Mouse (Mus musculus) stomach, adult 2 months (tissue): Measurements from ENCODE around the gene Nkx6-2. TPM values are rescaled to one million over a fixed set of nuclear protein-coding genes. Genes with fewer than 3 reads are reported as not detected.

Experiments
- polyA plus RNA-seq: library from polyadenylated mRNA; depleted of rRNA; stranded (reverse); fragments of >200 nt; gene quantifications from 2 replicates; pipeline ENCODE4 v1.2.3, GENCODE M21; 2012; rRNA removed

Gene Nkx6-2
- 22.2 and 49.6 TPM in 2 replicates for polyA plus RNA-seq

DNA sequence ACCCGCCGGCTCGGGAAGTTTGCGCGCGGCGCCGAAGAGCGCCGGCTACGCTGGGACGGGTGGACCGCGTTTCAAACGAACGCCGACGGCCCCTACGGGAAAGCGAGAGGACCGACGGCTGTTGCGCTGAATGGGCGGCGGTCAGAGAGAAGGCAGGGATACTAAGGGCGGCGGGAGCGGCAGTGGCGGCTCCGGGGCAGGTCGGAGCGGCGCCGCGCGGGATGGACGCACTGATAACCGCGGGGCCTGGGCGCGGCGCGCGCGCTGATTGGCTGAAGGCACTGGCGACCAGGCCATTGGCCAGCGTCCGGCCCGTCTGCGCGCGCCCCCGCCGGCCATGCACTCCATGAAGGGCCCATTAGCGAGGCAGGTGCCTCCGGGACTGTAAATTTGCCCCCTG lies at the start of gene Nkx6-2:
TSS of gene Nkx6-2 (minus strand) at position 203 of the 400 bp plus-strand sequence.

Other genes starting within 250 kb of the Nkx6-2 start
- gene Inpp5a, start 193.7 kb downstream of the Nkx6-2 start, polyA plus RNA-seq = 29.5 and 37.0 TPM in 2 replicates
- 0.19 and 0.60 TPM in 2 replicates for gene Cfap46, start 101.0 kb upstream of the Nkx6-2 start, polyA plus RNA-seq